Mouse (Mus musculus): Measurements from ENCODE around the gene Pnpla1. TPM values are rescaled to one million over a fixed set of nuclear protein-coding genes. Genes with fewer than 3 reads are reported as not detected.

The Pnpla1 gene
- polyA plus RNA-seq, 1 experiment from 2014 or later, result not detected

GRCm38 (mm10) chr17:28936133-28936532, 77.9 kb downstream of the Pnpla1 start:
- H3K36me3 ChIP-seq, result no peaks in the 10 kb centered on the region
- no peaks in the 10 kb centered on the region for H3K27me3 ChIP-seq (ENCODE audit: low read depth, poor library complexity, severe bottlenecking)
- no peak overlapping the region for H3K4me3 ChIP-seq
- no peak for DNase-seq (ENCODE audit: low spot score)
- H3K9me3 ChIP-seq (replicated peaks), result peaks cover 7% of the 10 kb centered on the region; the same call in 1 of the 2 replicates
- H3K27ac ChIP-seq (replicated peaks), result no peak overlapping the region
- H3K4me1 ChIP-seq, result no peaks in the 10 kb centered on the region
- 89% methylated on average over 7 of the region's 7 CpGs for WGBS

DNA sequence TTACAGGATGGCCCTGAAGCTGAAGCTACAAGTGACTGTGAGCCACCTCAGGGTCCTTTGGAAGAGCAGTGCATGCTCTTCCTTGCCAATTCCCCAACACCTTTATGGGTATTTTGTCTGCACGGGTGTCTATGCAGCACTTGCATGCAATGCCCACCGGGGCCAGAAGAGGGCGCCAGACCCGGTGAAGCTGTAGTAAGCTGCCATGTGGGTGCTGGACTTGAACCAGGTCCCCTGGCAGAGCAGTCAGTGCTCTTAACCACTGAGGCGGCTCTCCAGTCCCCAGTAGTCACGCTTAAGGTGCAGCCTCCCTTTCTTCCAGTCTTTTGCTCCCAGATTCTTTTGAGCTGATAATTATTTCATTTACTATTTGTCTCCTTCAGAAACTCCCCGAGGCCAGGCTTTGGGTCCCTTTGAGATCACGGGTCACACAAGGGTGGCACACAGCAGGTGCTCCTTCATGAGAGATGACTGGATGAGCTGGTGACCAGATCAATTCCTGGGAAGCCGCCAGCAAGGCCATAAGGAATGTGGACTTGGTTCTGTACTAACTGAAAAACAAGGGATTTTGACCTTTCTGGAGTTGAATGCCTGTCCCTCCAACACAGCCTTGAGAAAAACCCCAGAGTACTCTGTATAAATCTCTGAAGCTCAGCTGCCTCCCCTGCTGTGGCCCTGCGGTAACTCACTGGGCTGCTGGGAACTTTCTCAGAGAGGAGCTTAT, 78.6 kb downstream of the Pnpla1 start:
- Histone ChIP-seq H3K27ac (replicated peaks) (no peak overlapping the region), H3K4me1 (no peaks in the 10 kb centered on the region), H3K9me3 (replicated peaks) (peaks cover 7% of the 10 kb centered on the region; the same call in 1 of the 2 replicates), H3K4me3 (no peak overlapping the region), H3K27me3 (ENCODE audit: low read depth, poor library complexity, severe bottlenecking) (no peaks in the 10 kb centered on the region), H3K36me3 (no peaks in the 10 kb centered on the region)
- 81% methylated on average over 10 of the region's 10 CpGs for WGBS
- no peak for DNase-seq (ENCODE audit: low spot score)

Other genes with a start within 250 kb of the Pnpla1 start
- gene Srpk1, start 235.7 kb upstream of the Pnpla1 start, polyA plus RNA-seq (2016; fragmentation: Nextera tagmentation; extraction: Ambion mirVana), result 115 and 120 TPM in 2 replicates
- gene Slc26a8, start 168.2 kb upstream of the Pnpla1 start, polyA plus RNA-seq (2016; fragmentation: Nextera tagmentation; extraction: Ambion mirVana), result 0.46 and 0.56 TPM in 2 replicates
- gene Mapk14, start 167.1 kb upstream of the Pnpla1 start, polyA plus RNA-seq (2016; fragmentation: Nextera tagmentation; extraction: Ambion mirVana), result 36.1 and 40.7 TPM in 2 replicates
- 3.3 and 3.4 TPM in 2 replicates for gene AC170998.1, start 132.3 kb upstream of the Pnpla1 start, polyA plus RNA-seq (2016; fragmentation: Nextera tagmentation; extraction: Ambion mirVana)
- 2.3 and 4.0 TPM in 2 replicates for gene Mapk13, start 89.1 kb upstream of the Pnpla1 start, polyA plus RNA-seq (2016; fragmentation: Nextera tagmentation; extraction: Ambion mirVana)
- gene Brpf3, start 57.3 kb upstream of the Pnpla1 start, polyA plus RNA-seq (2016; fragmentation: Nextera tagmentation; extraction: Ambion mirVana), result 8.3 and 9.1 TPM in 2 replicates
- 0.11 and 0.26 TPM in 2 replicates for gene 4930539E08Rik, start 56.9 kb downstream of the Pnpla1 start, polyA plus RNA-seq (2016; fragmentation: Nextera tagmentation; extraction: Ambion mirVana)
- 0.22 TPM in 1 of 2 replicates, not detected in the other for gene Pxt1, start 85.4 kb downstream of the Pnpla1 start, polyA plus RNA-seq (2016; fragmentation: Nextera tagmentation; extraction: Ambion mirVana)
- gene Kctd20, start 93.5 kb downstream of the Pnpla1 start, polyA plus RNA-seq (2016; fragmentation: Nextera tagmentation; extraction: Ambion mirVana), result 107 and 114 TPM in 2 replicates
- gene Stk38, start 149.6 kb downstream of the Pnpla1 start, polyA plus RNA-seq (2016; fragmentation: Nextera tagmentation; extraction: Ambion mirVana), result 115 and 130 TPM in 2 replicates
- gene Srsf3, start 174.2 kb downstream of the Pnpla1 start, polyA plus RNA-seq (2016; fragmentation: Nextera tagmentation; extraction: Ambion mirVana), result 789 and 839 TPM in 2 replicates
- gene Cdkn1a, start 232.6 kb downstream of the Pnpla1 start, polyA plus RNA-seq (2016; fragmentation: Nextera tagmentation; extraction: Ambion mirVana), result 19.1 and 24.8 TPM in 2 replicates